Mouse (Mus musculus): ENCODE data around the gene Agrp. TPM values are rescaled to one million over a fixed set of nuclear protein-coding genes. Genes with fewer than 3 reads are reported as not detected.
A peak's percentile ranks its signal among the peaks of the same experiment; 100 is the strongest.

Gene Agrp
- polyA plus RNA-seq, 1 experiment from 2014 or later, result 0.35 TPM

- WGBS, result under 1% methylated on average over 122 of the region's 126 CpGs
These were observed 903 bp downstream of the Agrp start, which contains the start of gene Ctcf for GRCm38 (mm10) chr8:105636018-105636962. Gene Ctcf (plus strand): TSS chr8:105636568.

GRCm38 (mm10) chr8:105635481-105635880, 1.7 kb downstream of the Agrp start:
- Histone ChIP-seq H3K36me3 (0 out of 2 replicates have a peak, but pooled peaks cover 4% of the 10 kb centered on the region), H3K9me3 (no peaks in the 10 kb centered on the region), H3K4me3 (peak overlapping the region; percentile 94), H3K4me1 (peaks cover 18% of the 10 kb centered on the region), H3K27me3 (ENCODE audit: insufficient read depth, poor library complexity, severe bottlenecking) (no peaks in the 10 kb centered on the region), H3K27ac (peak overlapping the region; percentile 99)
- WGBS, result 5% methylated on average over 11 of the region's 11 CpGs
- no peak for DNase-seq (ENCODE audit: low spot score)

More at GRCm38 (mm10) chr8:105636018-105636962, 903 bp downstream of the Agrp start, which contains the start of gene Ctcf:
- Histone ChIP-seq H3K4me1 (peaks cover 18% of the 10 kb centered on the region), H3K9me3 (no peaks in the 10 kb centered on the region), H3K27me3 (ENCODE audit: insufficient read depth, poor library complexity, severe bottlenecking) (no peaks in the 10 kb centered on the region), H3K27ac (peak within 1 kb of the TSS; percentile 99), H3K36me3 (0 out of 2 replicates have a peak, but pooled peaks cover 4% of the 10 kb centered on the region), H3K4me3 (peak within 1 kb of the TSS; percentile 94)
- DNase-seq (ENCODE audit: low spot score), result peak; percentile 97

GRCm38 (mm10) chr8:105634771-105635458, 2.3 kb downstream of the Agrp start:
- Histone ChIP-seq H3K27ac (no peak overlapping the region), H3K27me3 (ENCODE audit: insufficient read depth, poor library complexity, severe bottlenecking) (no peaks in the 10 kb centered on the region), H3K4me1 (peaks cover 18% of the 10 kb centered on the region), H3K4me3 (peak overlapping the region; percentile 94), H3K36me3 (0 out of 2 replicates have a peak, but pooled peaks cover 4% of the 10 kb centered on the region), H3K9me3 (no peaks in the 10 kb centered on the region)
- 74% methylated on average over 2 of the region's 2 CpGs for WGBS
- DNase-seq (ENCODE audit: low spot score), result no peak

- H3K4me1 ChIP-seq, result peaks cover 9% of the 10 kb centered on the region
- DNase-seq (ENCODE audit: low spot score), result peak; percentile 38
- no peak overlapping the region for H3K4me3 ChIP-seq
- no peaks in the 10 kb centered on the region for H3K27me3 ChIP-seq (ENCODE audit: insufficient read depth, poor library complexity, severe bottlenecking)
- H3K36me3 ChIP-seq, result 0 out of 2 replicates have a peak, but pooled peaks cover 3% of the 10 kb centered on the region
- no peaks in the 10 kb centered on the region for H3K9me3 ChIP-seq
- 85% methylated on average over 4 of the region's 4 CpGs for WGBS
- H3K27ac ChIP-seq, result no peak overlapping the region
These were observed 7.9 kb downstream of the Agrp start for GRCm38 (mm10) chr8:105629337-105629736.

- Histone ChIP-seq H3K9me3 (no peaks in the 10 kb centered on the region), H3K36me3 (peaks cover 25% of the 10 kb centered on the region), H3K27ac (no peak overlapping the region), H3K4me1 (peaks cover 35% of the 10 kb centered on the region), H3K4me3 (no peak overlapping the region), H3K27me3 (ENCODE audit: insufficient read depth, poor library complexity, severe bottlenecking) (no peaks in the 10 kb centered on the region)
- DNase-seq (ENCODE audit: low spot score), result no peak
- WGBS, result 81% methylated on average over 1 of the region's 1 CpGs
These were observed 11.1 kb downstream of the Agrp start for GRCm38 (mm10) chr8:105626086-105626485.

GRCm38 (mm10) chr8:105624831-105625230, 12.4 kb downstream of the Agrp start:
- peaks cover 35% of the 10 kb centered on the region for H3K4me1 ChIP-seq
- WGBS, result 67% methylated on average over 1 of the region's 1 CpGs

GRCm38 (mm10) chr8:105624401-105624800, 12.8 kb downstream of the Agrp start:
- Histone ChIP-seq H3K4me3 (no peak overlapping the region), H3K27me3 (ENCODE audit: insufficient read depth, poor library complexity, severe bottlenecking) (no peaks in the 10 kb centered on the region), H3K9me3 (no peaks in the 10 kb centered on the region), H3K4me1 (peaks cover 35% of the 10 kb centered on the region), H3K36me3 (peaks cover 42% of the 10 kb centered on the region), H3K27ac (no peak overlapping the region)
- 72% methylated on average over 3 of the region's 3 CpGs for WGBS
- peak; percentile 28 for DNase-seq (ENCODE audit: low spot score)

More at GRCm38 (mm10) chr8:105624831-105625230, 12.4 kb downstream of the Agrp start:
- no peaks in the 10 kb centered on the region for H3K9me3 ChIP-seq
- H3K27me3 ChIP-seq (ENCODE audit: insufficient read depth, poor library complexity, severe bottlenecking), result no peaks in the 10 kb centered on the region
- H3K4me3 ChIP-seq, result no peak overlapping the region
- H3K27ac ChIP-seq, result no peak overlapping the region
- peaks cover 37% of the 10 kb centered on the region for H3K36me3 ChIP-seq
- peak; percentile 64 for DNase-seq (ENCODE audit: low spot score)

- peaks cover 48% of the 10 kb centered on the region for H3K36me3 ChIP-seq
- no peak overlapping the region for H3K4me3 ChIP-seq
- H3K27me3 ChIP-seq (ENCODE audit: insufficient read depth, poor library complexity, severe bottlenecking), result no peaks in the 10 kb centered on the region
- H3K9me3 ChIP-seq, result no peaks in the 10 kb centered on the region
- no peak overlapping the region for H3K27ac ChIP-seq
- 56% methylated on average over 7 of the region's 7 CpGs for WGBS
- peak; percentile 50 for DNase-seq (ENCODE audit: low spot score)
- peaks cover 35% of the 10 kb centered on the region for H3K4me1 ChIP-seq
These were observed 13.4 kb downstream of the Agrp start for GRCm38 (mm10) chr8:105623679-105624245.

GRCm38 (mm10) chr8:105623118-105623517, 14.1 kb downstream of the Agrp start:
- WGBS, result 31% methylated on average over 5 of the region's 5 CpGs
- peak; percentile 69 for DNase-seq (ENCODE audit: low spot score)
- H3K36me3 ChIP-seq, result peaks cover 55% of the 10 kb centered on the region

GRCm38 (mm10) chr8:105622421-105622920, 14.7 kb downstream of the Agrp start:
- WGBS, result 5% methylated on average over 8 of the region's 8 CpGs
- DNase-seq (ENCODE audit: low spot score), result peak; percentile 96
- peak overlapping the region; percentile 48; the same call in 1 of the 2 replicates for H3K27ac ChIP-seq
- H3K9me3 ChIP-seq, result no peaks in the 10 kb centered on the region
- no peaks in the 10 kb centered on the region for H3K27me3 ChIP-seq (ENCODE audit: insufficient read depth, poor library complexity, severe bottlenecking)
- peaks cover 61% of the 10 kb centered on the region for H3K36me3 ChIP-seq
- H3K4me1 ChIP-seq, result peaks cover 35% of the 10 kb centered on the region
- peak overlapping the region; percentile 16; the same call in 1 of the 2 replicates for H3K4me3 ChIP-seq

More at GRCm38 (mm10) chr8:105623118-105623517, 14.1 kb downstream of the Agrp start:
- no peak overlapping the region for H3K27ac ChIP-seq
- no peaks in the 10 kb centered on the region for H3K27me3 ChIP-seq (ENCODE audit: insufficient read depth, poor library complexity, severe bottlenecking)
- no peak overlapping the region; the same call in 1 of the 2 replicates for H3K4me3 ChIP-seq
- H3K9me3 ChIP-seq, result no peaks in the 10 kb centered on the region
- peaks cover 35% of the 10 kb centered on the region for H3K4me1 ChIP-seq

- H3K36me3 ChIP-seq, result peaks cover 67% of the 10 kb centered on the region
- 83% methylated on average over 4 of the region's 4 CpGs for WGBS
- H3K4me1 ChIP-seq, result peaks cover 35% of the 10 kb centered on the region
- no peaks in the 10 kb centered on the region for H3K9me3 ChIP-seq
- H3K27me3 ChIP-seq (ENCODE audit: insufficient read depth, poor library complexity, severe bottlenecking), result no peaks in the 10 kb centered on the region
- H3K4me3 ChIP-seq, result no peak overlapping the region
- no peak overlapping the region for H3K27ac ChIP-seq
- peak; percentile 64 for DNase-seq (ENCODE audit: low spot score)
These were observed 15.4 kb downstream of the Agrp start for GRCm38 (mm10) chr8:105621841-105622240.
